Mouse (Mus musculus): ENCODE results near the gene Mto1. TPM values are rescaled to one million over a fixed set of nuclear protein-coding genes. Genes with fewer than 3 reads are reported as not detected.

Gene Mto1
- total and polyA plus RNA-seq, 3 experiments, result 13.8 to 22.9 (median 22.5) TPM

GRCm38 (mm10) chr9:78480706-78481358, 32.8 kb downstream of the Mto1 start:
- in situ Hi-C loops (cut with MboI; ENCODE audit: low pct_ligation_motif_present, low pct_unique_long_range_greater_than_20kb, low sequenced_read_pairs), result no loop called here
- peak overlapping the region; percentile 83 to 99 (median 98) for H3K4me3 ChIP-seq (replicated peaks in 1 of 3; ENCODE audit: low read depth in 2 of 3, low read length in 2 of 3, poor library complexity in 1 of 3)
- dilution Hi-C loops (cut with MboI; ENCODE audit: extremely low pct_ligation_motif_present, extremely low pct_unique_long_range_greater_than_20kb, low sequenced_read_pairs), result no loop called here
- no peaks in the 10 kb centered on the region for H3K9me3 ChIP-seq (replicated peaks; ENCODE audit: low read length)
- peak; percentile 73 for DNase-seq (ENCODE audit: extremely low read depth)
- no peaks in the 10 kb centered on the region for H3K27me3 ChIP-seq (replicated peaks)
- no peak for TF ChIP-seq GABPA (IDR thresholded peaks at IDR 0.05; ENCODE audit: insufficient replicate concordance, low read depth, low read length)
- TF ChIP-seq ZC3H11A (IDR thresholded peaks at IDR 0.05; ENCODE audit: low read depth, low read length), result no peak
- TF ChIP-seq JUND (conservative IDR thresholded peaks at IDR 0.05; ENCODE audit: low read depth, low read length), result no peak
- peak; percentile 43; the same call in 1 of the 2 replicates for TF ChIP-seq KAT2A (IDR thresholded peaks at IDR 0.05; ENCODE audit: insufficient replicate concordance, low read length)
- TF ChIP-seq RCOR1 (conservative IDR thresholded peaks at IDR 0.05; ENCODE audit: low read depth, low read length), result peak; percentile 55; the same call in 1 of the 2 replicates
- no peak for TF ChIP-seq USF1 (IDR thresholded peaks at IDR 0.05; ENCODE audit: low read depth, low read length)
- TF ChIP-seq ETS1 (conservative IDR thresholded peaks at IDR 0.05; ENCODE audit: low read depth, low read length), result 0 out of 2 replicates have a peak, but pooled peaks have one; percentile 19
- peak; percentile 47; the same call in 1 of the 2 replicates for TF ChIP-seq POLR2A (IDR thresholded peaks at IDR 0.05; ENCODE audit: low read depth, low read length)
- TF ChIP-seq BHLHE40 (IDR thresholded peaks at IDR 0.05; ENCODE audit: low read depth, low read length), result no peak
- TF ChIP-seq UBTF (IDR thresholded peaks at IDR 0.05; ENCODE audit: low read depth, low read length), result peak; percentile 29; the same call in 1 of the 2 replicates
- peak; percentile 66 for TF ChIP-seq MAX (IDR thresholded peaks at IDR 0.05; ENCODE audit: low read length)
- TF ChIP-seq CTCF (conservative IDR thresholded peaks at IDR 0.05 in 1 of 2, IDR thresholded peaks at IDR 0.05 in 1 of 2; ENCODE audit: low read depth in 2 of 2, low read length in 2 of 2), result no peak
- peak; percentile 84; the same call in 1 of the 2 replicates for TF ChIP-seq SIN3A (IDR thresholded peaks at IDR 0.05; ENCODE audit: low read length)
- TF ChIP-seq MXI1 (IDR thresholded peaks at IDR 0.05; ENCODE audit: low read depth, low read length), result peak; percentile 82; the same call in 1 of the 2 replicates
- peak; percentile 37; the same call in 1 of the 2 replicates for TF ChIP-seq ELF1 (IDR thresholded peaks at IDR 0.05; ENCODE audit: low read depth, low read length)
- TF ChIP-seq JUN (IDR thresholded peaks at IDR 0.05; ENCODE audit: insufficient read depth, low read depth, low read length), result no peak
- no peak; the same call in 1 of the 2 replicates for TF ChIP-seq ZMIZ1 (IDR thresholded peaks at IDR 0.05; ENCODE audit: low read depth, low read length)
- TF ChIP-seq MAZ (IDR thresholded peaks at IDR 0.05; ENCODE audit: low read depth, low read length), result peak; percentile 52; the same call in 1 of the 2 replicates
- no peak for TF ChIP-seq MAFK (IDR thresholded peaks at IDR 0.05; ENCODE audit: insufficient replicate concordance, low read length)
- TF ChIP-seq TCF12 (IDR thresholded peaks at IDR 0.05; ENCODE audit: low read depth, low read length), result peak; percentile 67
- peak; percentile 54 for TF ChIP-seq NRF1 (IDR thresholded peaks at IDR 0.05; ENCODE audit: low read depth, low read length)
- TF ChIP-seq CHD1 (IDR thresholded peaks at IDR 0.05; ENCODE audit: low read depth, low read length), result peak; percentile 64; the same call in 1 of the 2 replicates
- no peak for TF ChIP-seq E2F4 (IDR thresholded peaks at IDR 0.05; ENCODE audit: insufficient replicate concordance, low read depth, low read length)
- TF ChIP-seq EP300 (IDR thresholded peaks at IDR 0.05; ENCODE audit: low read length), result no peak
- peak; percentile 12; the same call in 1 of the 2 replicates for TF ChIP-seq HCFC1 (IDR thresholded peaks at IDR 0.05; ENCODE audit: low read depth, low read length)
- peak; percentile 89 for TF ChIP-seq POLR2AphosphoS2 (IDR thresholded peaks at IDR 0.05; ENCODE audit: low read depth, low read length)
- no peak for TF ChIP-seq RAD21 (IDR thresholded peaks at IDR 0.05; ENCODE audit: low read depth, low read length)
- peak; percentile 6; the same call in 1 of the 2 replicates for TF ChIP-seq SMC3 (IDR thresholded peaks at IDR 0.05; ENCODE audit: low read depth, low read length)
- TF ChIP-seq IRF4 (IDR thresholded peaks at IDR 0.05; ENCODE audit: low read depth, low read length), result peak; percentile 24; the same call in 1 of the 2 replicates
- TF ChIP-seq ZNF384 (IDR thresholded peaks at IDR 0.05; ENCODE audit: low read depth, low read length), result no peak
- peak; percentile 52; the same call in 1 of the 2 replicates for TF ChIP-seq CHD2 (IDR thresholded peaks at IDR 0.05; ENCODE audit: low read length)
- TF ChIP-seq MYC (IDR thresholded peaks at IDR 0.05; ENCODE audit: low read depth, low read length), result peak; percentile 80
- no peak for TF ChIP-seq USF2 (conservative IDR thresholded peaks at IDR 0.05; ENCODE audit: low read depth, low read length)
- no peak for TF ChIP-seq ZKSCAN1 (IDR thresholded peaks at IDR 0.05; ENCODE audit: borderline replicate concordance, low read depth, low read length)
- 0 out of 2 replicates have a peak, but pooled peaks have one; percentile 3 for TF ChIP-seq MEF2A (IDR thresholded peaks at IDR 0.05; ENCODE audit: borderline replicate concordance, low read depth, low read length)
- no peak for TF ChIP-seq TBP (conservative IDR thresholded peaks at IDR 0.05; ENCODE audit: low read depth, low read length)
- no peak for TF ChIP-seq PAX5 (IDR thresholded peaks at IDR 0.05; ENCODE audit: low read length)
- peak; percentile 38; the same call in 1 of the 2 replicates for TF ChIP-seq NELFE (IDR thresholded peaks at IDR 0.05; ENCODE audit: low read depth, low read length)
- no peak overlapping the region for H3K4me2 ChIP-seq (ENCODE audit: insufficient read depth, low read depth, poor library complexity, severe bottlenecking)
- peak overlapping the region; percentile 99 for H3K9ac ChIP-seq (ENCODE audit: insufficient read depth, low read depth)
- H3K79me2 ChIP-seq (replicated peaks; ENCODE audit: control insufficient read depth, extremely low read depth, insufficient read depth, poor library complexity, severe bottlenecking), result peaks cover 30% of the 10 kb centered on the region
- peak overlapping the region; percentile 96 for H3K27ac ChIP-seq (ENCODE audit: insufficient read depth, low read depth)
- H3K4me1 ChIP-seq (ENCODE audit: control insufficient read depth in 1 of 2, insufficient read depth in 2 of 2), result peaks cover 0 to 31% of the 10 kb centered on the region in 2 experiments; a peak in 2 of 4 replicates
- peaks cover 41% of the 10 kb centered on the region in 2 experiments for H3K36me3 ChIP-seq (replicated peaks in 1 of 2; ENCODE audit: control insufficient read depth in 1 of 2, insufficient read depth in 1 of 2, low read length in 1 of 2)
